Mouse (Mus musculus) 416B (cell line): ENCODE data around the gene Kbtbd12.

Experiments
- DNase-seq: peaks from one replicate; pipeline ENCODE4 v3.0.0; 2011; ENCODE audit warnings: low read depth

Gene Kbtbd12

DNA sequence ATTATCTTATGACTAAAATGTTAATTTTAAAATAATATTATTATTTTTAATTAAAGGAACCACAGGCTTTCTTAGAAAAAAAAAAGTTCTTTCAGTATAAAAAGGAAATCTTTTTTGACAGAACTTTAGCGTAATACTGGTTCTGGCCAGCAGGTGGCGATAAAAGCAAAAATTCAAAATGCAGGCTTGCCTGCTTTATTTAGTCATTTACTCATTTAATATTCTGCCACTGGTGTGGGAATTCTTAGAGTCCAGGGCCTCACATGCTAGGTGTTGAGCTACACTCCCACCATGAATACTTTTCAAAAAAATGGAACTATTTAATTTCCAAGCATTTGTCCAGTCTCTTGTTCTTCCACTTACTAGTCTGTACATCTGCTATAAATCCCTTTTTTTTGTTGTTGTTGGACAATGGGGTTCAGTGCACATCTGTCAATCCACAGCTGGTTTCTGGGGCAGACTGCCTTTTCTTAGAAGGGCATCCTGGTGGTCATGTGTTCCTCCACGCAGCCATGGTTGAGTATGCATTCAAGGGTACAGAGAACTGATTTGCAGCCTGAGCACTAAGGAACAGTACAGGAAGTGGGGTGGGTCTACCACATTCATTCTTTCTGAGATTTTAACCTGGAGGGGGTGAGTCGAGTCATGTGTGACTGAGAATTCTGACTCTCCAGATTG lies 88.5 kb downstream of the Kbtbd12 start:
- DNase-seq, result peak; percentile 70

DNA sequence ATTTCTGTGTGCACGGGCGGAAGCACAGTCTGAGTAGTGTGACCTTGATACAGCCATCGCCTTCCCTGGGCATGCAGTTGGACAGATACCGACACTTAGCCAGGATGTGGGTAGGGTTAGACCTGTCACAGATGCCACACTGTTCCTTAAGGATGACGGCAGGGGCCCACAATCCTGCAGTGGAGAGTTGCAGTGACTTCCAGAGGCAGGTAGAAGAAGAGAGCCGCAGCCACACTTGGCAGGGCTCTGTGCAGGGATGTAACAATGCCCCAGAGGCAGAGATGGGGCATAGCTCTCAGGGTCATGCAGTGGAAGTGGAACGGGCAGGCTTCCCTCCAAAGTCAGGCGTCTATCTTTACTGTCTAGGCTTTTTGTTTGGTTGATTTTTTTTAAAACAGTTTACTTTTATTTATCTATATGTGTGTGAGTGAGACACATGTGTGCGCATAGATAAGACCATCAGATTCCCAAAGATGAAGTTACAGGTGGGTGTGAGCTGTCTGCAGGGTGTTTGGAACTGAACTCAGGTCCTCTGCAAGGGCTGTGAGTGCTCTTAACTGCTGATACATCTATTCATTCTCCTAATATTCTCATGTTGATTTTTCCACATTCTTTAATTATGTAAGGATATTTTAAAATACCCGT lies 89.2 kb downstream of the Kbtbd12 start:
- peak; percentile 72 for DNase-seq

DNA sequence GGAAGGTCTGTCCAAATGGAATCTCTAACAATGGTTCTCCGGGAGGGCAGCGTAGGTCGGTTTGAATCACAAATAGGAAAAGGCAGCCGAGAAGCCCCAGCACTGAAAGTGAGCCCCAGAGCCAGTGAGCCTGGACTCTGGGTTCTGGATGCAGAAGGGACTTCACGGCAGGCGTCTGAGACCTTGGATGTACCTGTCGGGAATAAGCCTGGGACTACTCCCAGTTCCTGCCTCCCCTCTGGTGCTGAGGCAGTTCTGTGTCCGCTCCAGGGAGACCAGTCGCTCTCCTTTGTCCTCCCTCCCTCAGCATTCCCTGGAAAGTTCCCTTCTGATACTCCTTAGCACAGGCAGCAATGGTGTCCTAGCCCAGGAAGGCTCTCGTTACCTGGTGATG lies 92.4 kb downstream of the Kbtbd12 start:
- no peak for DNase-seq

DNA sequence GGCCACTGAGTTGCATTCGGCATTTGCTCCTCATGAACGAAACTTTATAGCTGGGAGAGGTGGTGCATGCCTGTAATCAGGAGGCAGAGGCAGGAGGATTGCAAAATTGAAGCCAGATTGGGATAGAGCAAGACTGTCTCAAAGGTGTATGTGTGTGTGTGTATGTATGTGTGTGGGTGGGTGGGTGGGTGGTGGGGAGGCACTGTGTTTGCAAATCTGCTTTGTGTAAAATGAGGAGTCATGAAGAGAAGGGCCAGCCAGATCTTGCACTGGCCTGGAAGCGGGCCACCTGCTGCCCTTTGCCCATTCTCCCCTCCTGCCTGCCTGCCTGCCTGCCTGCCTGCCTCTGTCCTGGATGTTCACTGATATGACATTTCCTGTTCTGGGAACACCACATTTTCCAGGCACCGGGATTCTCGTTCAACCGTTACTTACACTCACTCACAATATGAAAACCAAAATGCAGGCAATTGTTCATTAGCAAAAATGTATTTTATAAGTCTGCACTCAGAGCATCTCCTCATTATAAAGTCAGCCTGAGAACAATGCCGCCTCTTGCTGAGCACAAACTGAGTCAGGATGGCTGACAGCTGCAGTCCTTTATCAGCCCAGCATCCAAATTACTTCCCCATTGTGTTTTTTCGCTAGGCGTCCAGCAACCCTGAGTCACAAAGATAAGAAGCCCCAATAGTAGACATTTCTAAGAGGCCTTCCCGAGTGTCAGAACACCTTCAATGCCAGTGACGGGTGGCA lies 92.9 kb downstream of the Kbtbd12 start:
- DNase-seq, result peak; percentile 73

DNA sequence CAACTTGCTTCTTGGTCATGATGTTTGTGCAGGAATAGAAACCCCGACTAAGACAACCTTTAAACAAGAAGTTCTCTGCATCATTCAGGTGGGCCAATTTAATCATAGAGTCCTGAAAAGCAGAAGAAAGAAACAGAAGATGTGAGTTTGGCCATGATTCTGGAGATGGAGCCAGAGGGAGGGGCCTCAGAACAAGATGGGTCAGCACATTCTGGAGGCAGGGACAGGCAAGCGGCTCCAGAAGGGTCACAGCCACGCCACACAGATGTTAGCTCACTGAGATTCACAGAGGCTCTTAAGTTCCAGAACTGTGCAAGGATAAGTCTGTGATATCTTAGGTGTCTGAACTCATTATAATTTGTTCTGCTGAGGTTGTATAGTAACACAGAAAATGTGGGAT lies 93.5 kb downstream of the Kbtbd12 start:
- DNase-seq, result no peak

DNA sequence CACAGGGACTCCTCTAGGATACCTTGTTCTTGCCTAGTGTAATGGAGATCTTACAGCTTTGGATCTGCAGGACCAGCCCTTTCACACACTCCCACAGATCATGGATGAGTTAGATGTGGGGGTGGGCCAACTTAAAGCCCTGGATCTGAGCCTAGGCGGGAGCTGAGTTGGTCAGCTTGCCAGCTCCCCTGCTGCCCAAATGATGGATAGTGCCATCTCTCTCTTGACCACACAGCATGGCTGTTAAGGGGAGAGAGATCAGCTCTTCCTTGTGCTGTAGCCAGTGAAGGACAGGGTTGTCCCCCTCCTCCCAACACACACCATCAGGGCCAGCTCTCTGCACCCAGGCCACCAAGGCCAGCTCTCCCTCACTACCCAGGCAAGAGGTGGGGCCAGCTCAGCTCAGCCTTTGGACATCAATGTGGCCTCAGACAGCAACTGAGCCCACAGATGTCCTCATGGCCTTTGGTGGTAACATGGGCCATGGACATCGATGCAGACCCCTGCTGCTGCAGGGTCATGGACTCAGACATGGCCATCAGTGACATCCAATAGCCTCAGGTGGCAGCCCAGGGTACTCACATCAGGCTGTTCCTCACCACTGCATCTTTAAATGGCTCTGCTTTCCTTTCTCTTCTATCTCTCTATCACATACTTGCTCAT lies 97.5 kb downstream of the Kbtbd12 start:
- DNase-seq, result no peak

DNA sequence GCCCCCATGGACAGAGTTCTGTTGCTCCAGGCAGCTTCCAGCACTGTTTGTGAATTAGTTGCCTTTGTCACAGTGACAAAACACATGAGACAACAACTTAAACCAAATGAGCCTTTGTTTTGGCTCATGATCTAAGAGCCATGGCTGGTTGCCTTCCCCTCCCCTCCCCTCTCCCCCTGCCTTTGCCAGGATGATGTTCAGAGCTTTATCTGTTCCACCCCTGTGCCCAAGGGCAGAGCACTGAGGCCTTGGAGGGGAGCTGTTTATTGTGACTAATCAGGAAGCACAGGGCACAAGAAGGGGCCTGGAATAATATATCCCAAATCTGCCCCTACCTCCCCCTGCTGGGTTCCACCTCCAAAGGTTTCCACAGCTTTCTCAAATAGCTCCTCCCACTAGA lies 107.4 kb downstream of the Kbtbd12 start:
- DNase-seq, result no peak

DNA sequence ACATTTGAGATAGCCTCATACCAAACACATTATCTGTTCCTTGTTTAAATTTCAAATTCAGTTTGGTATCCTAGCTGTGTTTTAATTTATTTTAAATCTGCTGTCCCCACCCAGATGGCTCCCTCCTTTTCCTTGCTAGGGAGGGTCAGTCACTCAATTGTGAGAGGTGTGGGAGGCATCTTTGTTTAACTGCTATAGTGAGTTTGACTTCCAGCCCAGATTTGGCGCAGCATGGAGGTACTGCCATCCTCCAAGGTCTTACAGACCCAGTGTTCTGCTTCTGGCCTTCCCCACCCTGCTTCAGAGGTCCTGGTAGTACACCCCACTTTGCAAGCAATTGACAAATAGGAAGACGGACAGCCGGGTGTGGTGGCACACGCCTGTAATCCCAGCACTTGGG lies 113.7 kb downstream of the Kbtbd12 start:
- no peak for DNase-seq

DNA sequence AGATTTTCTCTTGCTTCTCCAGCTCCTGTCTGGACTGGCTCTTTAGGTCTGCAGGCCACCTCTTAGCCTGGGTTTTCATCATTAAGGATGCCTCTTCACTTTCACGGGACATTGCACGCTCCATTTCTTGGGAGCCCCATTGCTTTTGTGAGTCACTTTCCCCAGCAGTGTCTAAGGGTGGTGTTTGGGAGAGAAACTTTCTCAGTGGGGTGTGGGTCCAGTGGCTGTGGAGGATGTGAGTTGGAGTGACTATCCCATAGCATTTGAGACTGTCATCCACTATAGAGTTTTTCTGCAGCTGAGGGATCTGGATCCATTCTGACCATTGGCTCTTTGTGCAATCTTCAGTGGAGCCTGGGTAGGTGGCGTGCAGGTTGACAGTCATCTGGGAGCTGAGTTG lies 114.3 kb downstream of the Kbtbd12 start:
- DNase-seq, result no peak

DNA sequence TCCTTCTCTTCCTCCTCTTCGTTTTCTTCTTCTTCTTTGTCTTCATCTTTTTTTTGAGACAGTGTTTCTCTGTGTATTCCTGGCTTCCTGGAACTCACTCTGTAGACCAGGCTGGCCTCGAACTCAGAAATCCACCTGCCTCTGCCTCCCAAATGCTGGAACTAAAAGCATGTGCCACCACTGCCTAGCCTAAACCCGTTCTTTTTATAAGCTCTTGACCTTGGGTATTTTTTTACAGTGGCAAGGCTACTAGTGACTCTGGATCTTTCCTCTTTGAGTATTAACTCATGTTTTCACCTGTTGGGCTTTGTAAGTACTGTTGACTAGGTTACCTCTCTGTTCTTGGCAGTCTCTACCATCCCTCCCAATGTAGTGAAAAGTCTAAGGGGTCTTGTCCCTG lies 114.7 kb downstream of the Kbtbd12 start:
- peak; percentile 20 for DNase-seq

DNA sequence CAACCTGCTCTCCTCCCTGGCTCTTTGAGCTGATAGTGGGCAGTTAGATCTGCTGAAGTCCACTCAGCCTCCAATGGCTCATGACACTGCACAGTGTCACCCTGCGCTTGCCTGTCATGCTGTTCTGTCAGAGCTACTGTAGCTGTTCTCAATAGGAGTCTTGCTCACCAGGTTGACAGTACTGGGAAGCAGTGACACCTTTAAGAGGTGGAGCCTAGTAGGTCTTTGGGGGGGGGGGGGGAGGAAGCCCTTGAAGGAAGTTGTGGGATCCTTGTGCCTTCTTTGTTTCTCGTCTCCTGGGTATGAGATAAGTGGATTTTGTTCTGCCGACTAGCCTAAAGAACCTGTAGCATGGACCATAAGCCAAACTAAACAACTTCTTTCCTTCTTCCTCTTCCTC lies 115.1 kb downstream of the Kbtbd12 start:
- DNase-seq, result peak; percentile 72

DNA sequence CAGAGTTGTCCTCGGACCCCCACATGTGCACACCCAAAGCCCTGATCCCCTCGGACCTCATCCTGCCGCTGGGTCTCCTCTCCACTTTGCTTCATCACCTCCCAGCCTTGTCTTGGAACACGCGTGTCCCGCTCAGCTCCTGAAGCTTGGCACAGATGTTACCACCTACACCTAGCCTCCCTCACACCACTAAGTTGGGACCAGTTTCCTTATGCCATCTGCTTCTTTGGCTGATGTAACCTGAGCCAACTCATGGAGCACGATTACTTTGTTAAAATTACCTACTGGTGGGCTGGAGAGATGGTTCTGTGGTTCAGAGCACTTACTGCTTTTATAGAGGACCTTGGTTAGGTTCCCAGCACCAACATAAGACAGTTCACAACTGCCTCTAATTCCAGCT lies 115.9 kb downstream of the Kbtbd12 start:
- no peak for DNase-seq

DNA sequence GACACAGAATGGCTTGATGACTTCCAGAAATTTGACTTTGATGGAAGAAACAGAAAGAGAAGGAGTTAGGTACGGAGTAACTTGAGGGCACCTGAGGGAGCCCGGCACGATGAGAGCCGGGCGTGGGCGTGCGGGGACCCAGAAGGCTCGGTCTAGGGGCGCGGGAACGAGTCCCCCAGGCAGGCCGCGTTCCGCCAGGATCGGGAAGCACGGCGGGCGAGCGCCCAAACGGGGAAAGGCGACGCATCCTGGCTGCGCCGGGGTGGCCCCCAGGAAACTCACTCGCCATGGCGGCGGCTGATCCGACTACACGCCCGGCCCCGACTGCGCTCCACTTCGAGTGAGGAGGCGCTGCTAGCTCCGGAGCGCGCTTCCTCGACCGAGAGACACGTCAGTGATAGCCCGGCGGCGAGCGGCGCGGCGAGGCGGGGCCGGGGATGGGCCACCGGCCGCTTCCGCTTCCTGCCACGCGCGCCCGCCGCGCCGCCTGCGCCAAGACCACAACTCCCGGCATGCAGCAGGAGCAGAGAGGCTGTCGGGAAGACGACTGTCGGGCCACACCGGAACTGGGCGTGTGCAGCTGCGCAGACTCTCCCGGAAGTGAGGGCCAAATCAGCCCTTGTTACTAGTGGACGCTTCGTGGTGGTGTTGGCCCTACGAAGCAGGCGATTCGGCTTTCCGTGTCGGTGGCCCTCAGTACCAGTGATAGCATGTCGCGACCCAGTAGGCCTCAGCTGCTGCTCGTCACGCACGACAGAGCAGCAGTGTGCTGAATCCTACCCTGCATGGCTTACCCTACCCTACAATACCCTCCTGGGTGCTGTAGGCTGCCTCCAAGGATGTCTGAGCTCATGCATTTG lies 119.1 kb downstream of the Kbtbd12 start, which contains the start of gene Sec61a1:
Gene Sec61a1, minus strand, starts transcription at position 502 of the 860 bp plus-strand sequence.
- DNase-seq, result peak; percentile 97

DNA sequence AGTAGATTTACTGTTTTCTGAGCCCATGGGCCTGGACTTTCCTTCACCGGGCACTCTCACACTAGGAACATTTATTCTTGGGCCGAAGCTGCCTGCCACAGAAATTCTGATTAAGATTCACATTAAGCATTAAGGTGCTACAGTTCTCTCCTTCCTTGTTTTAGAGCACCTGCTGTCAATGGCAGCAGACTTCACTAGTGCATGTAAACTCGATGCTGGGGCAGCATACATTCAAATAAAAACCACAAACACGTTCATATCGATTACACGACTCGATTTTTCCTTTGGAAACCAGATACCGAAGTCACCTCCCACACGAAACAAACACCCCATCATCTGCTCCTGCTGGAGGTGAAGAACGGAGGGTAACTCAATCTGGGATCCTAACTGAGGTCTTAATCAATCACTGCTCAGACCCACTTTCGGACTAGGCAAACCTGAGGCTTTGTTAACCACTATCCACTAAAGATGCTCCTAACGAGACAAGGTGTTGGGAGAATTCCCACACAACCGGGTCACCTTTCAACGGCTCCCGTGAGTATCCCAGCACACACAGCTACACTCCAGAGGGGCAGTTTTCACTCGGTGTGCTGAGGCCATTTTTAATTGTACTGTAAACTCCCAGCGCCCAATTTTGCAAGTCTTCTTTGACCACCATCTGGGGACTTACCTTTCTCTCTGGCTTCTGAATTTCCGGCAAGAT lies 119.9 kb downstream of the Kbtbd12 start:
- peak; percentile 30 for DNase-seq

DNA sequence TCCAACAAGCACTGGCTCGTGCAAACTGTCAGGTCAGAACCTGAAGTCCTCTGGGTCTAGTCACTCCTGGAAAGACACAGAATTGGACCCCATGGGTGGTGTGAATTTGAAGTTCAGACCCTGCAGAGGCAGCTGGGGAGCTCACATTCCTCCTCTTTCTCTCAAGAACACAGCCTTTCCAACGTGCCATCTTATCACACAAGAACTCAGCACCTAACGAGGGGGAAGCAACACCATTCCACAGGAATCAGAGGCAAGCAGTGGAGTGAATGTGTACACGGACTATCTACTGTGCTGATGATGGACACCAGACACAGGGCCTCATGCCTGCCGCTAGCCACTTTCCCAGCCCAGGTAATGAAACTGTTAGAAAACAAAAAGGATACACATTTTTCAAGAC lies 121.1 kb downstream of the Kbtbd12 start:
- DNase-seq, result no peak

DNA sequence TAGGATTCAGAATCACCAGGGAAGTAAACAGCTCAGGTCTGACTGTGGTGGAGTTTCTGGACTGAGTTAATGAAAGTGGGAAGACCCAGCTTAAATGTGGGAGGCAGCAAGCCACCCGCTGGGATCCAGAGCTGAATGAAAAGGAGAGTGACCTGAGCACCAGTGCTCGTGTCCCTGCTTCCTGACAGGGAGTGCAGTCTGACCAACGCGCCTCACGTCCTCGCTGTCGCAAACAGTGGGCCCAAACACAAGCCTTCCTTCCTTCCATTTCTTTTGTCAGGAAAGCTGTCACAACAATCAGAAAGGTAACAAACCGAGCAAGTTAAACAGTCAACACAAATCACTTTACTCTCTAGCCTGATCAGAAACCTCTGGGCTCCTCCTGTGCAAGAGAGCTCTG lies 121.8 kb downstream of the Kbtbd12 start:
- DNase-seq, result no peak

DNA sequence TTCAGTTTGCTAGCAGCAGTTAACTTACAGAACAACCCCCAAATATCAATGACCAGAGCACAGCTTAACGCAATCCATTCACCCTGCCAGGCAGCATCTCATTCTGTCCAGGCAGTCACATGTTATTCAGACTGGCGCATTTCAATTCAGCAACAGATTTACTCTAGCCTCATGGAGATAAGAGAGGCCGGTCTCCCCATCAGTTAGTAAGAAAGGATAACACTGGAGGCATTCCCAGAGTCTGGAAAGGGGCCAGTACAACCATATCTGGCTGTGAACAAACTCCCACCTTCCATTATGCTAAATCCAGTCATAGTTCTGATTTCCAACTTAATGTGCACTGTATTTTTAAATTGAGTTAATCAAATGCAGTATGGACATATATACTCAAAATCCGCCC lies 123.2 kb downstream of the Kbtbd12 start:
- DNase-seq, result no peak

DNA sequence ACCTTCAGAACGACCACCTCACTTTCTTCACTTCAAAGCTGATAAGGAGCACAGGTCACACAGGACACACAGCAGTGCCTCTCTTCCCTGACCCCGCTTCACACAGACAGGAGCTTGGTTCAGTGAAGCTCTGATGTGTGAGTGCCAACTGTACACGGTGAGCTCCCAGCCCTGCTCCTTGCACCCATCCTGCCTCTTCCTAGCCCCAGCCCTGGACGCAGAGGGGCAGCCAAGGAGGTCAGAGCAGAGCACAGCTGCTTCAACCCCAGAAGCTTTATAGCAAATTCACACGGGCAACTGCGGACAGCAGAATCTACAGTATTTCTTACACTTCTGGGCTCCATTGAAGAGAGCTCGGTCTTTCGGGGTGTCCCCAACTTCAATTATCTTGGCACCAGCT lies 123.8 kb downstream of the Kbtbd12 start:
- DNase-seq, result no peak

DNA sequence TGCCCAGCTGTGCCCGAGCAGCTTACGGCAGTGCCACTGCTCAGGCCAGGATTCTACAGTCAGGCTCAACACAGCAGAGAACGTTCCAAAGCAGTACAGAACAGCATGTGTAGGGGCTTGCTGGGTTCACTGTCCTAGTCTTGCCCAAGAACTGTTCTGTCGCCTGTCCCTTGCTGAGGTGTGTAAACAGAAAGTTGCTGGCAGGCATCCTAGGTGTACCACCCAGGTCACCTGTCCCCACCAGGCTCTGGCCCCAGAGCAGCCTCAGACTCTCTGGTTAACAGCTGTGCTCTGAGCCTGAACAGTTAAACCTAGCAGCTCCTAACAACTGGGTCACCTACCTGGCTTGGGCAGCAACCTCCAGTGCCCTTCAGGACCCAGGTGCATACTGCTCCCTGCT lies 134.7 kb downstream of the Kbtbd12 start:
- no peak for DNase-seq

DNA sequence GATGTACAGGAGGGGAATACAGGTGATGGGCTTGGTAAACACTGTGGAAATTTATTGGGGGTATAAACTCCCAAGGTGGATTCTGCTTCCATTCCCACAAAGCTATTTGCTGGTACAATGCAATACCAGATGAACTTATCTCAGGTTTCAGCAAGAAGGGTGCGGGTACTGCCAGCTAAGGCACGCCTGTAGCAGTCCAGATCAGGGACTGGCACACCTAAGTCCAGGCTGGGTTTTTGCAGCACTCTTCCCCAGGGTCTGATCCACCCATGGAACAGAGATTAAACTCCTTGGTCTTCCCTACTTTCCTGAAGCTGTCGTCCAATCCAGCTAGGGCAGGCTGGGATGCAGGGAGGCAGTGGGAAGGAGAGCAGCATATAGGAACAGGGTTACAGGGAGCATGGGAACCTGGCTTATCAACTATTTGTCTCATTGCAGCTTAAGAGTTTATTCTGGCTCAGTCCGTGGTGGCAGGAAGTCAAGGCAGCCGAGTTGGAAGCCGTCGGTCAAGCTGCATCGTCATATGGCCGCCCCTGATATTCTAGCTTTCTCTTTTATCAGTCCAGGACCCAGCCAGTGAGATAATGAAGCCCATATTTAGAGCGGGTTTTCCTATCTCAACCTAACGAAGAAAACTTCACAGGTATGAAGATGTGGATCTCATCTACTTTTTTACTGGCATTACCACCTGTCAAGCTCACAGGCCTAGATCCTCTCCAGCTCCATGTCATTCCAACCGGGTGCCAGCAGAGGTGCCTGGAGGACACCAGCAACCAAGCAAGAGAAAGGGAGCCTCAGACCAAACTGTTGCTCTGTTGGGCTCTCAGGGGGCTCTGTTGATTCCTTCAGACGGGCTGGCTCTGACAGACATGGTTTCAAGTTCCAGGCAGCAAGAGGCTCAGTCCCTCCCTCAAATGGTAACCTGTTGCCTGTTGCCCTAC lies 135.4 kb downstream of the Kbtbd12 start:
- DNase-seq, result no peak
